Mouse (Mus musculus) ES-E14 (cell line): Measurements from ENCODE around the gene Vill. TPM values are rescaled to one million over a fixed set of nuclear protein-coding genes. Genes with fewer than 3 reads are reported as not detected.

Source experiments
- DNase-seq: peaks from one replicate; pipeline ENCODE4 v3.0.0-alpha.2; 2013; ENCODE audit warnings: low read depth, low spot score
- H3K27ac ChIP-seq: 2 replicates; pipeline ENCODE4 v1.5.1; 2012; ENCODE audit warnings: low read depth, mild to moderate bottlenecking, low read length, moderate library complexity, mixed read lengths; ENCODE audit not compliant: poor library complexity, insufficient read depth, severe bottlenecking
- H3K36me3 ChIP-seq: 2 replicates; pipeline ENCODE4 v1.6.1; 2012; ENCODE audit warnings: mild to moderate bottlenecking, low read length, moderate library complexity, mixed read lengths; ENCODE audit not compliant: control insufficient read depth, poor library complexity, insufficient read depth, severe bottlenecking
- H3K4me1 ChIP-seq, 2 experiments: fragments of 150-350 bp in 1 of 2; sonication (generic) in 1 of 2; 2 replicates each; pipeline ENCODE4 v1.6.1; 2012; ENCODE audit warnings: low read length in 2 of 2, mild to moderate bottlenecking in 1 of 2, mixed read lengths in 1 of 2; ENCODE audit not compliant: control insufficient read depth in 2 of 2, insufficient read depth in 2 of 2, poor library complexity in 1 of 2
- H3K4me3 ChIP-seq, 2 experiments: fragments of 150-350 bp in 1 of 2; sonication (generic) in 1 of 2; 2 replicates each; pipeline ENCODE4 v1.5.1; 2012; ENCODE audit warnings: low read length in 2 of 2, low read depth in 1 of 2, mild to moderate bottlenecking in 1 of 2, mixed read lengths in 1 of 2; ENCODE audit not compliant: insufficient read depth in 1 of 2, poor library complexity in 1 of 2, severe bottlenecking in 1 of 2
- H3K9ac ChIP-seq: 2 replicates; pipeline ENCODE4 v1.6.1; 2012; ENCODE audit warnings: low read depth, mild to moderate bottlenecking, low read length, mixed read lengths; ENCODE audit not compliant: poor library complexity, insufficient read depth, severe bottlenecking
- H3K9me3 ChIP-seq: fragments of 150-350 bp; sonication (generic); 2 replicates; pipeline ENCODE4 v1.6.1; 2012; ENCODE audit warnings: low read depth, mild to moderate bottlenecking, low read length; ENCODE audit not compliant: control insufficient read depth, insufficient read depth
- CHD2 ChIP-seq: IDR thresholded peaks from 2 replicates; pipeline ENCODE4 v1.6.1; 2014; ENCODE audit warnings: mild to moderate bottlenecking, low read depth, low read length, inconsistent platforms
- HCFC1 ChIP-seq: IDR thresholded peaks from 2 replicates; pipeline ENCODE4 v1.6.1; 2012; ENCODE audit warnings: low read length, inconsistent platforms, borderline replicate concordance; ENCODE audit not compliant: insufficient read depth
- MAFK ChIP-seq: IDR thresholded peaks from 2 replicates; pipeline ENCODE4 v1.6.1; 2014; ENCODE audit warnings: mild to moderate bottlenecking, low read depth, low read length, inconsistent platforms; ENCODE audit not compliant: insufficient read depth
- ZC3H11A ChIP-seq: IDR thresholded peaks from 2 replicates; pipeline ENCODE4 v1.6.1; 2012; ENCODE audit warnings: low read depth, mild to moderate bottlenecking, inconsistent platforms, low read length, borderline replicate concordance
- ZNF384 ChIP-seq: IDR thresholded peaks from 2 replicates; pipeline ENCODE4 v1.6.1; 2012; ENCODE audit warnings: low read depth, low read length, inconsistent platforms
- in situ Hi-C, 2 experiments: fragments of 600-800 bp; cut with MboI; formaldehyde crosslinking; loops; one replicate each; pipeline ENCODE4 v1.15.1; 2025; ENCODE audit warnings: low sequenced_read_pairs in 2 of 2, inconsistent platforms in 1 of 2; ENCODE audit not compliant: unreplicated experiment in 2 of 2
- total RNA-seq: library from RNA; depleted of rRNA; stranded (reverse); fragments of 300-350 nt; gene quantifications from 2 replicates; pipeline ENCODE4 v1.2.3, GENCODE M21; 2012

The Vill gene
- total RNA-seq, 1 experiment = 27.5 TPM

- in situ Hi-C loops = no loop called here
- no peak for TF ChIP-seq CHD2
- no peak for TF ChIP-seq ZNF384
- no peak for TF ChIP-seq MAFK
- no peak for TF ChIP-seq HCFC1
- no peak for TF ChIP-seq ZC3H11A
- Histone ChIP-seq H3K9ac (no peak overlapping the region), H3K27ac (no peak overlapping the region), H3K9me3 (no peaks in the 10 kb centered on the region), H3K4me3 (no peak overlapping the region), H3K36me3 (no peaks in the 10 kb centered on the region), H3K4me1 (peaks cover 2 to 21% of the 10 kb centered on the region in 2 experiments; a peak in 3 of 4 replicates)
- no peak for DNase-seq
Observed at GRCm38 (mm10) chr9:119021731-119022130, 30.8 kb upstream of the Vill start.

GRCm38 (mm10) chr9:119025263-119025662 is 27.3 kb upstream of the Vill start:
- no peak for TF ChIP-seq ZNF384
- TF ChIP-seq MAFK = no peak
- TF ChIP-seq CHD2 = no peak
- TF ChIP-seq ZC3H11A = no peak
- TF ChIP-seq HCFC1 = no peak
- Histone ChIP-seq H3K4me1 (peaks cover 2 to 19% of the 10 kb centered on the region in 2 experiments; a peak in 3 of 4 replicates), H3K9me3 (no peaks in the 10 kb centered on the region), H3K4me3 (no peak overlapping the region), H3K9ac (no peak overlapping the region), H3K27ac (no peak overlapping the region), H3K36me3 (no peaks in the 10 kb centered on the region)
- no peak for DNase-seq
- in situ Hi-C loops = no loop called here

- Histone ChIP-seq H3K27ac (no peak overlapping the region), H3K9me3 (no peaks in the 10 kb centered on the region), H3K4me1 (peaks cover 2 to 15% of the 10 kb centered on the region in 2 experiments; a peak in 3 of 4 replicates), H3K9ac (no peak overlapping the region), H3K36me3 (no peaks in the 10 kb centered on the region), H3K4me3 (no peak overlapping the region)
- in situ Hi-C loops = no loop called here
- TF ChIP-seq HCFC1 (no peak), MAFK (no peak), ZNF384 (no peak), CHD2 (no peak), ZC3H11A (no peak)
- no peak for DNase-seq
Observed at GRCm38 (mm10) chr9:119025832-119026331, 26.7 kb upstream of the Vill start.

GRCm38 (mm10) chr9:119027337-119027736 is 25.2 kb upstream of the Vill start:
- TF ChIP-seq ZNF384 (no peak), ZC3H11A (no peak), CHD2 (no peak), HCFC1 (no peak), MAFK (no peak)
- Histone ChIP-seq H3K27ac (no peak overlapping the region), H3K9me3 (no peaks in the 10 kb centered on the region), H3K4me1 (peaks cover 2 to 11% of the 10 kb centered on the region in 2 experiments; a peak in 3 of 4 replicates), H3K36me3 (no peaks in the 10 kb centered on the region), H3K9ac (no peak overlapping the region), H3K4me3 (no peak overlapping the region)
- in situ Hi-C loops = no loop called here
- no peak for DNase-seq
